Mouse (Mus musculus) CH12.LX (cell line): ENCODE results near the gene Kcnma1.

Experiments
- CTCF ChIP-seq, 2 experiments: IDR thresholded peaks in 1 of 2; conservative IDR thresholded peaks in 1 of 2; 2 replicates each; pipeline ENCODE4 v1.5.1; 2011 to 2012; ENCODE audit warnings: low read depth in 2 of 2, low read length in 2 of 2, improper control_type of control experiment in 1 of 2, inconsistent platforms in 1 of 2, mild to moderate bottlenecking in 1 of 2, moderate library complexity in 1 of 2
- EP300 ChIP-seq: IDR thresholded peaks from 2 replicates; pipeline ENCODE4 v1.6.1; 2011; ENCODE audit warnings: low read length, improper control_type of control experiment
- IRF4 ChIP-seq: IDR thresholded peaks from 2 replicates; pipeline ENCODE4 v1.6.1; 2014; ENCODE audit warnings: low read depth, mild to moderate bottlenecking, inconsistent platforms, low read length, improper control_type of control experiment
- KAT2A ChIP-seq: IDR thresholded peaks from 2 replicates; pipeline ENCODE4 v1.6.1; 2012; ENCODE audit warnings: low read length, improper control_type of control experiment, inconsistent platforms; ENCODE audit not compliant: insufficient replicate concordance
- ZKSCAN1 ChIP-seq: IDR thresholded peaks from 2 replicates; pipeline ENCODE4 v1.6.1; 2012; ENCODE audit warnings: low read depth, inconsistent platforms, low read length, improper control_type of control experiment, borderline replicate concordance

DNA sequence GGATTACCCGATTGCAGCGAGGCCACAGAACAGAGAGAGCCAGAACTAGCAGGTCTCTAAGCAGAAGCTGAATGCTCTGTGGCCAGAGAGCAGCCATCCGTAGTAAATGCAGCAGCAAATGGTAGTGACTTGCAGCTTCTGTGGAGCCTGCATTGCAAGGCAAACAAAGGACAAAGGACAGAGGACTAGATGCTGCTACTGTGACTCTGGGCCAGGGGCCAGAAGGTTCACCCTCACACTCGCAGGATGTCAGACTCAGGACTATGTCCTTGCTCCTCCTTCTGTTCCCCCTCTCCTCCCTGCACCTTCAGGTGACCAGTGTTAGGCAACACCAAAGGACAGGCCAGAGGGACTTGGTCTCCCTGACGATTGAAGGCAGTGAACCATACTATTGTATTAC lies 183.0 kb downstream of the Kcnma1 start:
- TF ChIP-seq EP300 (no peak), KAT2A (no peak), IRF4 (no peak), CTCF (conservative IDR thresholded peaks at IDR 0.05 in 1 of 2, IDR thresholded peaks at IDR 0.05 in 1 of 2; ENCODE audit: low read depth in 2 of 2, low read length in 2 of 2) (no peak), ZKSCAN1 (no peak)
